Mouse (Mus musculus) liver, embryonic 12.5 days (tissue): ENCODE results near the gene Gpkow. TPM values are rescaled to one million over a fixed set of nuclear protein-coding genes. Genes with fewer than 3 reads are reported as not detected.
A peak's percentile ranks its signal among the peaks of the same experiment; 100 is the strongest.
"Not testable (repeated sequence)": the region's sequence is repeated elsewhere in the genome, so short reads cannot be mapped to it uniquely, and the experiment has no call there.

Source experiments
- ATAC-seq: fragments of 200-750 bp; cut with Nextera tagmentation; 2 replicates; pipeline ENCODE4 v1.8.0; 2017; ENCODE audit warnings: moderate number of reproducible peaks, mild to moderate bottlenecking, moderate library complexity
- H3K27ac ChIP-seq: fragments of 300-500 bp; sonication (generic); 2 replicates; pipeline ENCODE4 v1.5.1; 2016; ENCODE audit warnings: mild to moderate bottlenecking
- H3K27me3 ChIP-seq: fragments of 300-500 bp; sonication (generic); replicated peaks from 2 replicates; pipeline ENCODE4 v1.6.1; 2016; ENCODE audit warnings: mild to moderate bottlenecking, moderate library complexity
- H3K36me3 ChIP-seq: fragments of 300-500 bp; sonication (generic); 2 replicates; pipeline ENCODE4 v1.6.1; 2016; ENCODE audit warnings: mild to moderate bottlenecking, moderate library complexity
- H3K4me1 ChIP-seq: fragments of 300-500 bp; sonication (generic); 2 replicates; pipeline ENCODE4 v1.6.1; 2016
- H3K4me2 ChIP-seq: fragments of 300-500 bp; sonication (generic); 2 replicates; pipeline ENCODE4 v1.6.1; 2016; ENCODE audit warnings: mild to moderate bottlenecking, moderate library complexity
- H3K4me3 ChIP-seq: fragments of 300-500 bp; sonication (generic); 2 replicates; pipeline ENCODE4 v1.5.1; 2016; ENCODE audit warnings: mild to moderate bottlenecking, moderate library complexity
- H3K9ac ChIP-seq: fragments of 300-500 bp; sonication (generic); 2 replicates; pipeline ENCODE4 v1.6.1; 2016; ENCODE audit warnings: mild to moderate bottlenecking, moderate library complexity
- H3K9me3 ChIP-seq: fragments of 300-500 bp; sonication (generic); replicated peaks from 2 replicates; pipeline ENCODE4 v1.6.1; 2016; ENCODE audit warnings: mild to moderate bottlenecking, moderate library complexity
- WGBS: fragments of 180-500 bp; shearing (Covaris S2); methylation state at CpG from one replicate; pipeline ENCODE4 v1.1.7; 2016; ENCODE audit not compliant: insufficient replicate concordance; 5-methylcytosine and 5-hydroxymethylcytosine counted together
- polyA plus RNA-seq: library from polyadenylated mRNA; unstranded; fragments of >200 nt; fragmentation: Nextera tagmentation; extraction: Ambion mirVana; gene quantifications from 2 replicates; pipeline ENCODE4 v1.2.1, GENCODE M21; 2016

The Gpkow gene
- polyA plus RNA-seq, 1 experiment from 2014 or later = 18.9 TPM

- Histone ChIP-seq H3K9me3 (no peaks in the 10 kb centered on the region), H3K4me2 (peak overlapping the region; percentile 72), H3K4me1 (peaks cover 20% of the 10 kb centered on the region), H3K36me3 (peaks cover 34% of the 10 kb centered on the region), H3K9ac (peak overlapping the region; percentile 55; the same call in 1 of the 2 replicates), H3K27me3 (no peaks in the 10 kb centered on the region), H3K4me3 (peak overlapping the region; percentile 53), H3K27ac (no peak overlapping the region)
- ATAC-seq = no peak
- WGBS = 27% methylated on average over 4 of the region's 4 CpGs
These were observed 32.0 kb downstream of the Gpkow start for GRCm38 (mm10) chrX:7728922-7729265.

DNA sequence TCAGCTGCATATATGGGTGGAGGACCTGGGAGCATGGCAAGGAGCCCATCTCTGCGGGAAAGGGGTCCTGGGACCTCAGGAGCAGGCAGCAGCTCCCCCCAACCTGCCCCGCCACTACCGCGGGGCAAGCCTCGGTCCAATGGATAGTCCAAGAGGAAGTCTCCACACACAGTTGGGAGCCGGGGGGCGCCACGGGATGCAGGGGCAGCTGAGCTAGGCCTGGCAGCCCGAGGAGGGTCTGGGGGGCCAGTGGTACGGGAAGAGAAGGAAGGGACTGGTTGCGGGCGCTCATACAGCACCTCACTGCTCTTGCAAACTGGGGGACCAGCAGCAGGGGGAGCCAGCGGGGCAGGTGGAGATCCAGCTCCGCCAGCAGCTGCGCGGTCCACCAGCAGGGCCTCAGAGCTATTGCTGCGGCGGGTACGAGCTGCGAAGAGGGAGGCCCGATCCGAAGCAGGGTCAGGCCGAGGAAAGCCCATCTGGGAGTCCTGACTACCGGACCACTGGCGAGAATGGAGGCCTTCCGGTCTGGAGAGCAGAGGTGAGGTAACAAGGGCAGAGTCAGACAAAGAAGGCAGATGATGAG, 36.7 kb downstream of the Gpkow start:
- 11% methylated on average over 20 of the region's 26 CpGs for WGBS
- no peak overlapping the region for H3K27ac ChIP-seq
- no peaks in the 10 kb centered on the region for H3K36me3 ChIP-seq
- H3K27me3 ChIP-seq = no peaks in the 10 kb centered on the region
- peak overlapping the region; percentile 26 for H3K4me3 ChIP-seq
- H3K9me3 ChIP-seq = no peaks in the 10 kb centered on the region
- peak overlapping the region; percentile 44; the same call in 1 of the 2 replicates for H3K9ac ChIP-seq
- H3K4me2 ChIP-seq = peak overlapping the region; percentile 54
- peak; percentile 63 for ATAC-seq
- H3K4me1 ChIP-seq = peaks cover 12% of the 10 kb centered on the region

GRCm38 (mm10) chrX:7739336-7740081, 42.6 kb downstream of the Gpkow start:
- ATAC-seq = no peak; the same call in 1 of the 2 replicates
- peaks cover 18% of the 10 kb centered on the region for H3K4me1 ChIP-seq
- no peak overlapping the region for H3K9ac ChIP-seq
- no peak overlapping the region for H3K27ac ChIP-seq
- H3K4me2 ChIP-seq = no peak overlapping the region
- no peak overlapping the region for H3K4me3 ChIP-seq
- no peaks in the 10 kb centered on the region for H3K9me3 ChIP-seq
- 60% methylated on average over 14 of the region's 14 CpGs for WGBS
- H3K27me3 ChIP-seq = no peaks in the 10 kb centered on the region
- no peaks in the 10 kb centered on the region for H3K36me3 ChIP-seq

DNA sequence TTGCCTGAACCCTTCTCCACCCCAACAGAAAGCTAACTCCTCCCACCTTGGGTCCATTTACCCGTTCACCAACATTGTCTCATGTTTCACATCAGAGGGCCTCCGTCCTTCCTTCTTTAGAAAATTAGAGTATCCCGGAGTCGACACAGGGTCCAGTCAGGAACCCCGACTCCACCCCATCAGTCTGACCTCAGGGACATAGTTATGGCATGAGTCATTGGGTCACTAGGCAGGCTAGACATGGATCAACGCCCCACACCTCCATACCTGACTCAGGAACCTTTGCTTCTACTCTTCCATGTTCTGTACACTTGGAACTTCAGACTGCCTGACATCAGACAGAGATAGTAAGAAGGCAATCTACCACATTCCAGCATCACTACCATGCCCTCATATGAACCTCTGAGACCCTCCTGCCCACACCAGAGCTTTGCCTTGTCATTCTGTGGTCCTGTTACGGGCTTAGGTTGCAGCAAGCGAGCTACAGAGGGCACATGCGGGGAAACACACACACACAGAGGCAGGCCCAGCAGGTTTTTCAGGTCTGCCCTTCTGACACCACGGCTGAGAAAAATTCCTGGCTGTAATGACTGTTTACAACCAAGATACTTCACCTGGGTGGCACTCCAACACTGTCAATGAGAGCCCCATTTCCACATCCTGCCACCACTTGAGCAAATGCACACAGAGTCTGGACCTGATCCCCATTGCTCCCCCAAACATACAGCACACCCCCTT, 43.3 kb downstream of the Gpkow start:
- peak overlapping the region; percentile 35 for H3K4me2 ChIP-seq
- H3K27ac ChIP-seq = peak overlapping the region; percentile 51; the same call in 1 of the 2 replicates
- 65% methylated on average over 10 of the region's 10 CpGs for WGBS
- H3K36me3 ChIP-seq = no peaks in the 10 kb centered on the region
- no peaks in the 10 kb centered on the region for H3K9me3 ChIP-seq
- no peak overlapping the region for H3K9ac ChIP-seq
- peak; percentile 36; the same call in 1 of the 2 replicates for ATAC-seq
- H3K27me3 ChIP-seq = no peaks in the 10 kb centered on the region
- H3K4me3 ChIP-seq = no peak overlapping the region
- peaks cover 18% of the 10 kb centered on the region for H3K4me1 ChIP-seq

GRCm38 (mm10) chrX:7741103-7741502, 44.2 kb downstream of the Gpkow start:
- Histone ChIP-seq H3K4me2 (peak overlapping the region; percentile 35), H3K4me1 (peaks cover 18% of the 10 kb centered on the region), H3K36me3 (no peaks in the 10 kb centered on the region), H3K4me3 (no peak overlapping the region), H3K9ac (no peak overlapping the region), H3K27ac (0 out of 2 replicates have a peak overlapping the region, but pooled peaks have one; percentile 51), H3K9me3 (no peaks in the 10 kb centered on the region), H3K27me3 (no peaks in the 10 kb centered on the region)
- WGBS = 38% methylated on average over 5 of the region's 5 CpGs
- ATAC-seq = 0 out of 2 replicates have a peak, but pooled peaks have one; percentile 38

DNA sequence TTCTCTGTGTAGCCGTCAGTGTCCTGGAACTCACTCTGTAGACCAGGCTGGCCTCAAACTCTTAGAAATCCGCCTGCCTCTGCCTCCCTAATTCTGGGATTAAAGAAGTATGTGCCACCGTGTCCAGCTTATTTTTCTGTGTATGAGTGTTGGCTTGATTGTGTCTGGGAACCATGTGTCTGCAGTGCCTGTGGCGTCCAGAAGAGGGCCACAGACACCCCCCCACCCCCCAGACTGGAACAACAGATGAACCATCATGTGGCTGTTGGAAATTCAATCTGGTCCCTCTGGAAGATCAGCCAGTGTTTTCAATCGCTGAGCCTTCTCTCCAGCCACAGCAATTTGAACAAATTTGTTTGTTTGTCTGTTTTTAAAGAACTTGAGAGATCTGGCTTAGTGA, 46.5 kb downstream of the Gpkow start:
- WGBS = 40% methylated on average over 5 of the region's 5 CpGs
- Histone ChIP-seq H3K9ac (no peak overlapping the region), H3K36me3 (no peaks in the 10 kb centered on the region), H3K9me3 (no peaks in the 10 kb centered on the region), H3K4me1 (peaks cover 18% of the 10 kb centered on the region), H3K4me3 (no peak overlapping the region), H3K4me2 (no peak overlapping the region), H3K27ac (no peak overlapping the region), H3K27me3 (no peaks in the 10 kb centered on the region)
- no peak for ATAC-seq

GRCm38 (mm10) chrX:7744940-7745339, 48.0 kb downstream of the Gpkow start:
- no peak for ATAC-seq
- Histone ChIP-seq H3K4me2 (no peak overlapping the region), H3K27ac (no peak overlapping the region), H3K4me1 (peaks cover 16% of the 10 kb centered on the region), H3K4me3 (no peak overlapping the region), H3K9me3 (no peaks in the 10 kb centered on the region), H3K27me3 (no peaks in the 10 kb centered on the region; the same call in 1 of the 2 replicates), H3K36me3 (no peaks in the 10 kb centered on the region), H3K9ac (no peak overlapping the region)
- 22% methylated on average over 1 of the region's 1 CpGs for WGBS

DNA sequence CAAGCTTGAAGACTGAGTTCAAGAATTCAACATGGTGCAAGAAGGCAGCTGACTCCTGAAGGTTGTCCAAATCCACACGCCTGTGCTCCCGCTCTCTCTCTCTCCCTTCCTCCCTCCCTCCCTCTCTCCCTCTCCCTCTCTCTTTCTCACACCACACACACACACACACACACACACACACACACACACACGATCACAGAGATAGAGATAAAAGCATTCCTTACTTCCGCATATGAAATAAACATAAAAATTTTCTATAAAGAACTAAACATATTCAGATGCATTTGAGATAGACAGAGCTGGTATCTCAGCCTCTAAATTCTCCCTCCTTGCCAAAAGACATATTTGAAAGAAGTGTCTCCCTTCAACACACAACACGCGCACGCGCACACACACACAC, 48.5 kb downstream of the Gpkow start:
- no peak overlapping the region for H3K4me3 ChIP-seq
- H3K4me2 ChIP-seq = no peak overlapping the region
- H3K36me3 ChIP-seq = no peaks in the 10 kb centered on the region
- ATAC-seq = no peak
- peaks cover under 1% of the 10 kb centered on the region; the same call in 1 of the 2 replicates for H3K27me3 ChIP-seq
- no peaks in the 10 kb centered on the region for H3K9me3 ChIP-seq
- H3K4me1 ChIP-seq = peaks cover 15% of the 10 kb centered on the region
- no peak overlapping the region for H3K9ac ChIP-seq
- H3K27ac ChIP-seq = no peak overlapping the region
- WGBS = 79% methylated on average over 8 of the region's 8 CpGs

- Histone ChIP-seq H3K9ac (peak within 1 kb of the TSS; percentile 63; the same call in 1 of the 2 replicates), H3K27ac (no peak within 1 kb of the TSS), H3K4me2 (peak within 1 kb of the TSS; percentile 79), H3K9me3 (no peaks in the 10 kb centered on the region), H3K4me3 (peak within 1 kb of the TSS; percentile 64), H3K4me1 (peaks cover 8% of the 10 kb centered on the region; the same call in 1 of the 2 replicates), H3K36me3 (no peaks in the 10 kb centered on the region), H3K27me3 (peaks cover 4% of the 10 kb centered on the region; the same call in 1 of the 2 replicates)
- peak; percentile 30; the same call in 1 of the 2 replicates for ATAC-seq
- 2% methylated on average over 43 of the region's 56 CpGs for WGBS
These were observed 53.6 kb downstream of the Gpkow start, which contains the start of gene Ccdc120 for GRCm38 (mm10) chrX:7750432-7751116. Ccdc120 (minus strand) TSS chrX:7750905.

DNA sequence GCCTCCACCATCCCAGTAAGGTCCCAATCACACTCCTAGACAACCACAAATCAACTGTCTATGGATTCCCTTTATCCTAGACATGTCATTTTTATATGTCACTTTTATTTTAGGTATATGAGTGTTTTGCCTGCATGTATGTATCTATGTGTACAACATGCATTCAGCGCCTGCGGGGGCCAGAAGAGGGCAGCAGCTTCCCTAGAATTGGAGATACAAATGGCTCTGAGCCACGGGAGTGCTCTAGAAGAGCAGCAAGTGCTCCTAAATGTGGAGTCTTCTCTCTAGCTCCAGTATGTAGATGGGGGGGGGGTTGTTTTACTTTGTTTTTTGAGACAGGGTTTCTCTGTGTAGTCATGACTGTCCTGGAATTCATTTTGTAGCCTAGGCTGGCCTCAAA, 56.7 kb downstream of the Gpkow start:
- not testable (repeated sequence) for H3K4me3 ChIP-seq, H3K4me2 ChIP-seq, H3K36me3 ChIP-seq, H3K27ac ChIP-seq, H3K9ac ChIP-seq, H3K9me3 ChIP-seq, ATAC-seq, H3K4me1 ChIP-seq, H3K27me3 ChIP-seq
- 7% methylated on average over 3 of the region's 3 CpGs for WGBS
